Mouse (Mus musculus): ENCODE measurements around the gene Dlg4. TPM values are rescaled to one million over a fixed set of nuclear protein-coding genes. Genes with fewer than 3 reads are reported as not detected.
"Not testable (repeated sequence)": the region's sequence is repeated elsewhere in the genome, so short reads cannot be mapped to it uniquely, and the experiment has no call there.

Dlg4 gene
- polyA plus RNA-seq, 1 experiment from 2014 or later, result 10.4 TPM

GRCm38 (mm10) chr11:70057805-70058204 lies 41.1 kb downstream of the Dlg4 start:
- Histone ChIP-seq H3K9ac (ENCODE audit: low read depth, low read length) (no peak overlapping the region), H3K27ac (ENCODE audit: low read depth, low read length) (no peak overlapping the region), H3K27me3 (ENCODE audit: control insufficient read depth, insufficient read depth, low read length) (no peaks in the 10 kb centered on the region), H3K4me2 (no peak overlapping the region), H3K9me3 (replicated peaks; ENCODE audit: control insufficient read depth, low read length) (no peaks in the 10 kb centered on the region), H3K36me3 (ENCODE audit: control insufficient read depth, insufficient read depth, low read length) (no peaks in the 10 kb centered on the region), H3K4me3 (ENCODE audit: low read depth, low read length) (no peak overlapping the region), H3K4me1 (ENCODE audit: control insufficient read depth, insufficient read depth, low read length) (0 out of 2 replicates have a peak, but pooled peaks cover 4% of the 10 kb centered on the region)
- no peak for ATAC-seq (replicated peaks; ENCODE audit: insufficient number of reproducible peaks, low FRiP score, low TSS enrichment)
- 86% methylated on average over 9 of the region's 9 CpGs for WGBS (ENCODE audit: insufficient replicate concordance)

GRCm38 (mm10) chr11:70059930-70060329 lies 43.2 kb downstream of the Dlg4 start:
- Histone ChIP-seq H3K4me2 (no peak overlapping the region), H3K9ac (ENCODE audit: low read depth, low read length) (no peak overlapping the region), H3K4me1 (ENCODE audit: control insufficient read depth, insufficient read depth, low read length) (0 out of 2 replicates have a peak, but pooled peaks cover 4% of the 10 kb centered on the region), H3K4me3 (ENCODE audit: low read depth, low read length) (no peak overlapping the region), H3K27me3 (ENCODE audit: control insufficient read depth, insufficient read depth, low read length) (no peaks in the 10 kb centered on the region), H3K9me3 (replicated peaks; ENCODE audit: control insufficient read depth, low read length) (no peaks in the 10 kb centered on the region), H3K36me3 (ENCODE audit: control insufficient read depth, insufficient read depth, low read length) (no peaks in the 10 kb centered on the region), H3K27ac (ENCODE audit: low read depth, low read length) (no peak overlapping the region)
- 38% methylated on average over 6 of the region's 6 CpGs for WGBS (ENCODE audit: insufficient replicate concordance)
- no peak for ATAC-seq (replicated peaks; ENCODE audit: insufficient number of reproducible peaks, low FRiP score, low TSS enrichment)

- no peak for ATAC-seq (replicated peaks; ENCODE audit: insufficient number of reproducible peaks, low FRiP score, low TSS enrichment)
- Histone ChIP-seq H3K9me3 (replicated peaks; ENCODE audit: control insufficient read depth, low read length) (no peaks in the 10 kb centered on the region), H3K27me3 (ENCODE audit: control insufficient read depth, insufficient read depth, low read length) (no peaks in the 10 kb centered on the region), H3K36me3 (ENCODE audit: control insufficient read depth, insufficient read depth, low read length) (no peaks in the 10 kb centered on the region), H3K4me2 (no peak overlapping the region), H3K4me1 (ENCODE audit: control insufficient read depth, insufficient read depth, low read length) (peaks cover 5% of the 10 kb centered on the region; the same call in 1 of the 2 replicates), H3K9ac (ENCODE audit: low read depth, low read length) (no peak overlapping the region), H3K27ac (ENCODE audit: low read depth, low read length) (no peak overlapping the region), H3K4me3 (ENCODE audit: low read depth, low read length) (no peak overlapping the region)
- 63% methylated on average over 3 of the region's 3 CpGs for WGBS (ENCODE audit: insufficient replicate concordance)
These were observed 46.3 kb downstream of the Dlg4 start for GRCm38 (mm10) chr11:70063053-70063452.

- Histone ChIP-seq H3K4me2 (no peak overlapping the region), H3K9me3 (replicated peaks; ENCODE audit: control insufficient read depth, low read length) (no peaks in the 10 kb centered on the region), H3K4me3 (ENCODE audit: low read depth, low read length) (no peak overlapping the region), H3K27ac (ENCODE audit: low read depth, low read length) (no peak overlapping the region), H3K27me3 (ENCODE audit: control insufficient read depth, insufficient read depth, low read length) (no peaks in the 10 kb centered on the region), H3K4me1 (ENCODE audit: control insufficient read depth, insufficient read depth, low read length) (peaks cover 5% of the 10 kb centered on the region; the same call in 1 of the 2 replicates), H3K36me3 (ENCODE audit: control insufficient read depth, insufficient read depth, low read length) (no peaks in the 10 kb centered on the region), H3K9ac (ENCODE audit: low read depth, low read length) (no peak overlapping the region)
- ATAC-seq (replicated peaks; ENCODE audit: insufficient number of reproducible peaks, low FRiP score, low TSS enrichment), result no peak
- WGBS (ENCODE audit: insufficient replicate concordance), result 35% methylated on average over 4 of the region's 4 CpGs
These were observed 50.0 kb downstream of the Dlg4 start for GRCm38 (mm10) chr11:70066701-70067100.

GRCm38 (mm10) chr11:70068245-70068644 lies 51.5 kb downstream of the Dlg4 start:
- ATAC-seq (replicated peaks; ENCODE audit: insufficient number of reproducible peaks, low FRiP score, low TSS enrichment), result no peak
- Histone ChIP-seq H3K9ac (ENCODE audit: low read depth, low read length) (no peak overlapping the region), H3K27ac (ENCODE audit: low read depth, low read length) (no peak overlapping the region), H3K27me3 (ENCODE audit: control insufficient read depth, insufficient read depth, low read length) (no peaks in the 10 kb centered on the region; the same call in 1 of the 2 replicates), H3K4me1 (ENCODE audit: control insufficient read depth, insufficient read depth, low read length) (peaks cover 5% of the 10 kb centered on the region; the same call in 1 of the 2 replicates), H3K4me3 (ENCODE audit: low read depth, low read length) (no peak overlapping the region), H3K4me2 (no peak overlapping the region), H3K36me3 (ENCODE audit: control insufficient read depth, insufficient read depth, low read length) (no peaks in the 10 kb centered on the region), H3K9me3 (replicated peaks; ENCODE audit: control insufficient read depth, low read length) (no peaks in the 10 kb centered on the region)
- WGBS (ENCODE audit: insufficient replicate concordance), result 62% methylated on average over 3 of the region's 3 CpGs

GRCm38 (mm10) chr11:70070057-70070456 lies 53.3 kb downstream of the Dlg4 start:
- WGBS (ENCODE audit: insufficient replicate concordance), result 69% methylated on average over 6 of the region's 6 CpGs
- no peak for ATAC-seq (replicated peaks; ENCODE audit: insufficient number of reproducible peaks, low FRiP score, low TSS enrichment)

GRCm38 (mm10) chr11:70070603-70071002 lies 53.9 kb downstream of the Dlg4 start:
- WGBS (ENCODE audit: insufficient replicate concordance), result 84% methylated on average over 3 of the region's 3 CpGs

More at GRCm38 (mm10) chr11:70070057-70070456, 53.3 kb downstream of the Dlg4 start:
- Histone ChIP-seq H3K4me3 (ENCODE audit: low read depth, low read length) (no peak overlapping the region), H3K9ac (ENCODE audit: low read depth, low read length) (no peak overlapping the region), H3K4me1 (ENCODE audit: control insufficient read depth, insufficient read depth, low read length) (peaks cover 7% of the 10 kb centered on the region; the same call in 1 of the 2 replicates), H3K36me3 (ENCODE audit: control insufficient read depth, insufficient read depth, low read length) (no peaks in the 10 kb centered on the region), H3K9me3 (replicated peaks; ENCODE audit: control insufficient read depth, low read length) (no peaks in the 10 kb centered on the region), H3K27me3 (ENCODE audit: control insufficient read depth, insufficient read depth, low read length) (no peaks in the 10 kb centered on the region; the same call in 1 of the 2 replicates), H3K27ac (ENCODE audit: low read depth, low read length) (no peak overlapping the region), H3K4me2 (no peak overlapping the region)

GRCm38 (mm10) chr11:70074379-70075071 lies 57.8 kb downstream of the Dlg4 start:
- no peaks in the 10 kb centered on the region for H3K36me3 ChIP-seq (ENCODE audit: control insufficient read depth, insufficient read depth, low read length)
- H3K9me3 ChIP-seq (replicated peaks; ENCODE audit: control insufficient read depth, low read length), result no peaks in the 10 kb centered on the region
- WGBS (ENCODE audit: insufficient replicate concordance), result 30% methylated on average over 17 of the region's 17 CpGs
- H3K27me3 ChIP-seq (ENCODE audit: control insufficient read depth, insufficient read depth, low read length), result no peaks in the 10 kb centered on the region; the same call in 1 of the 2 replicates
- H3K9ac ChIP-seq (ENCODE audit: low read depth, low read length), result no peak overlapping the region
- H3K4me1 ChIP-seq (ENCODE audit: control insufficient read depth, insufficient read depth, low read length), result 0 out of 2 replicates have a peak, but pooled peaks cover 2% of the 10 kb centered on the region
- H3K4me3 ChIP-seq (ENCODE audit: low read depth, low read length), result no peak overlapping the region
- peak overlapping the region; percentile 87; the same call in 1 of the 2 replicates for H3K27ac ChIP-seq (ENCODE audit: low read depth, low read length)
- peak; percentile 44; the same call in 1 of the 2 replicates for ATAC-seq (replicated peaks; ENCODE audit: insufficient number of reproducible peaks, low FRiP score, low TSS enrichment)
- H3K4me2 ChIP-seq, result peak overlapping the region; percentile 46

More at GRCm38 (mm10) chr11:70070603-70071002, 53.9 kb downstream of the Dlg4 start:
- not testable (repeated sequence) for H3K27me3 ChIP-seq (ENCODE audit: control insufficient read depth, insufficient read depth, low read length); H3K36me3 ChIP-seq (ENCODE audit: control insufficient read depth, insufficient read depth, low read length); H3K9me3 ChIP-seq (replicated peaks; ENCODE audit: control insufficient read depth, low read length); H3K4me1 ChIP-seq (ENCODE audit: control insufficient read depth, insufficient read depth, low read length); H3K4me2 ChIP-seq; ATAC-seq (replicated peaks; ENCODE audit: insufficient number of reproducible peaks, low FRiP score, low TSS enrichment); H3K4me3 ChIP-seq (ENCODE audit: low read depth, low read length); H3K9ac ChIP-seq (ENCODE audit: low read depth, low read length); H3K27ac ChIP-seq (ENCODE audit: low read depth, low read length)

All from heart, embryonic 11.5 days (tissue).